Mouse (Mus musculus) stomach, embryonic 14.5 days (tissue): ENCODE data around the gene Maml3. TPM values are rescaled to one million over a fixed set of nuclear protein-coding genes. Genes with fewer than 3 reads are reported as not detected.
A peak's percentile ranks its signal among the peaks of the same experiment; 100 is the strongest.

Experiments used
- ATAC-seq: fragments of 200-750 bp; cut with Nextera tagmentation; 2 replicates; pipeline ENCODE4 v1.8.0; 2017; ENCODE audit warnings: low read depth, moderate TSS enrichment; ENCODE audit not compliant: insufficient number of reproducible peaks, insufficient read depth, low FRiP score
- H3K27ac ChIP-seq: fragments of 300-500 bp; sonication (generic); 2 replicates; pipeline ENCODE4 v1.5.1; 2014; ENCODE audit warnings: mild to moderate bottlenecking, low read length, moderate library complexity, mixed read lengths
- H3K27me3 ChIP-seq: fragments of 300-500 bp; sonication (generic); 2 replicates; pipeline ENCODE4 v1.6.1; 2014; ENCODE audit warnings: low read length, control low read depth, mixed read lengths; ENCODE audit not compliant: control insufficient read depth, insufficient read depth
- H3K36me3 ChIP-seq: fragments of 300-500 bp; sonication (generic); 2 replicates; pipeline ENCODE4 v1.6.1; 2014; ENCODE audit warnings: mild to moderate bottlenecking, control low read depth, low read length, moderate library complexity, mixed read lengths; ENCODE audit not compliant: control insufficient read depth, insufficient read depth
- H3K4me1 ChIP-seq: fragments of 300-500 bp; sonication (generic); 2 replicates; pipeline ENCODE4 v1.6.1; 2014; ENCODE audit warnings: low read length, control low read depth, mixed read lengths; ENCODE audit not compliant: control insufficient read depth, insufficient read depth
- H3K4me2 ChIP-seq: fragments of 300-500 bp; sonication (generic); replicated peaks from 2 replicates; pipeline ENCODE4 v1.6.1; 2014; ENCODE audit warnings: low read depth, low read length, control low read depth
- H3K4me3 ChIP-seq: fragments of 300-500 bp; sonication (generic); 2 replicates; pipeline ENCODE4 v1.5.1; 2014; ENCODE audit warnings: low read depth, low read length, control low read depth
- H3K9ac ChIP-seq: fragments of 300-500 bp; sonication (generic); replicated peaks from 2 replicates; pipeline ENCODE4 v1.6.1; 2014; ENCODE audit warnings: low read depth, mild to moderate bottlenecking, control low read depth, low read length, moderate library complexity, mixed read lengths
- H3K9me3 ChIP-seq: fragments of 300-500 bp; sonication (generic); 2 replicates; pipeline ENCODE4 v1.6.1; 2016; ENCODE audit warnings: low read depth, low read length, control low read depth; ENCODE audit not compliant: control insufficient read depth
- WGBS: fragments of 180-500 bp; shearing (Covaris S2); extraction: QIAGEN DNeasy Blood & Tissue Kit; methylation state at CpG from one replicate; pipeline ENCODE4 v1.1.7; 2014; 5-methylcytosine and 5-hydroxymethylcytosine counted together
- polyA plus RNA-seq: library from polyadenylated mRNA; unstranded; fragments of >200 nt; fragmentation: Nextera tagmentation; extraction: Ambion mirVana; gene quantifications from 2 replicates; pipeline ENCODE4 v1.2.1, GENCODE M21; 2014

Gene Maml3
- polyA plus RNA-seq, 1 experiment from 2014 or later: 9.3 TPM

DNA sequence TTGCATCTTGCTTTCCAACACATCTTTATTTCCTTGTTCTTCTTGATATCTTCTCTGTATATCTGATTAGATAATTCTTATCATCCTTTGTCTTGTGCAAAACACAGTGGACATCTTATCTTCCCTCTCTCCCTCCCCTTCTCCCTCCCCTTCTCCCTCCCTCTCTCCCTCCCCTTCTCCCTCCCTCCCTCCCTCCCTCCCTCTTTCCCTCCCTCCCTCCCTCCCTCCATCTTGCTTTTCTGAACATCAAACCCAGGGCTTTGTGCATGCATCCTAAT, 365.1 kb downstream of the Maml3 start:
- Histone ChIP-seq H3K4me3 (no peak overlapping the region), H3K4me2 (no peak overlapping the region), H3K27ac (no peak overlapping the region), H3K9ac (no peak overlapping the region), H3K4me1 (peaks cover 8% of the 10 kb centered on the region), H3K27me3 (no peaks in the 10 kb centered on the region), H3K36me3 (no peaks in the 10 kb centered on the region), H3K9me3 (no peaks in the 10 kb centered on the region)
- ATAC-seq: no peak

DNA sequence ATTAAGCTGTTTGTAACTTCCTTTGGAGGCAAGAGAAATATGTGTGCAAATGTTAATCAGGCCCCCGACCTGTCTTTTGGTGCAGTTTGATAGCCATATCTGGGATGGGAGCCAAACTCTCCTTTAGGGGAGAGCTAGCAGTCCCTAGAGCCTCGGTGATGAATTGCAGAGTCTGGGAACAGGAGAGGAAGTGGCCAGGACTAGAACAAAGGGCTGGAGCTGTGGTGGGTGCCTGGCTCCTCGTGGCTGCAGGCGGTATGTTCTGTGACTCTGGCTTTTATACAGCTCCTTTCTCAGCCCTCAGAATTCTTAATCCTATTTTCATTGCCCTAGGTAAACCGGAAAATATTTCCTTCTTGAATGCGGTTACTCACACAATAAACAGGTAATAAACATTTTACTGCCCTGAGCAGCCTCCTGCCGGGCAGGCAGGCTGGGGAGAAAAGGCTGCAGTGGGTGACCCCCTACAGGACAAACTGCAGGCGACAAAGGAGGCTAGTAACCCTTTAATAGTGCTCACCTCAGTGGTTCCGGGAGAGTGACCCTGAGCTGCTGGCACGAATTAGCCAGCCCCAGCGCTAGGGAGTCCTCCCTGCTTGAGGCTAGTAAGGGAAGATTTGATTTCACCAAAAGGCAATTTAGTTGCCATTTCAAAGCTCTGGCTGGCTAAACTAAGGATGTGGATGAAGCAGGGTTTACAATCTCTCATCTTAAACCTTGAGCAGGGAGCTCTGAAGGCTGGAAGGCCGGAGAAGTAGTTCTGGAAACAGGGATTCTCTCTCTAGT, 365.6 kb downstream of the Maml3 start:
- ATAC-seq: peak; percentile 83; the same call in 1 of the 2 replicates
- 13% methylated on average over 12 of the region's 12 CpGs for WGBS
- no peak overlapping the region for H3K4me2 ChIP-seq
- no peak overlapping the region for H3K4me3 ChIP-seq
- H3K9me3 ChIP-seq: no peaks in the 10 kb centered on the region
- 0 out of 2 replicates have a peak overlapping the region, but pooled peaks have one; percentile 33 for H3K27ac ChIP-seq
- no peak overlapping the region for H3K9ac ChIP-seq
- peaks cover 8% of the 10 kb centered on the region for H3K4me1 ChIP-seq
- no peaks in the 10 kb centered on the region for H3K27me3 ChIP-seq
- H3K36me3 ChIP-seq: no peaks in the 10 kb centered on the region

DNA sequence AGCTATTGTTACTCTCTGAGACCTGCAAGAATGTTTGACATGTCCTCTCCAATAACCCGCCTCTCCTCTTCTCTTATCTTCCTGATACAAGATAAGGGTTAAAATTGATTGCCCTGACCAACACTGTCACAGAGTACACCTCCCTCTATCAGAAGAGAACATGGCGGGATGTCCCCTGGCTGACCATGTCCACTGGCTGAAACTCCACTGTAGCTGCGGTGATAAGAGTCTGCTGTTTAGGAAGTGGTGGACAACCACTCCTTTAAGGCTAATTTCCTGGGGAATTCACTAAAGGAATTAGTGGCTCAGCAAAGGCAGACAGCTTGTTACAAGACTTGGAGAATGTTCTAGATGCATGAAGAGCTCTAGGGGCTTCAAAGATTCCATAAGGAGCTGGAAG, 371.2 kb downstream of the Maml3 start:
- WGBS: 73% methylated on average over 3 of the region's 3 CpGs
- H3K9me3 ChIP-seq: no peaks in the 10 kb centered on the region

DNA sequence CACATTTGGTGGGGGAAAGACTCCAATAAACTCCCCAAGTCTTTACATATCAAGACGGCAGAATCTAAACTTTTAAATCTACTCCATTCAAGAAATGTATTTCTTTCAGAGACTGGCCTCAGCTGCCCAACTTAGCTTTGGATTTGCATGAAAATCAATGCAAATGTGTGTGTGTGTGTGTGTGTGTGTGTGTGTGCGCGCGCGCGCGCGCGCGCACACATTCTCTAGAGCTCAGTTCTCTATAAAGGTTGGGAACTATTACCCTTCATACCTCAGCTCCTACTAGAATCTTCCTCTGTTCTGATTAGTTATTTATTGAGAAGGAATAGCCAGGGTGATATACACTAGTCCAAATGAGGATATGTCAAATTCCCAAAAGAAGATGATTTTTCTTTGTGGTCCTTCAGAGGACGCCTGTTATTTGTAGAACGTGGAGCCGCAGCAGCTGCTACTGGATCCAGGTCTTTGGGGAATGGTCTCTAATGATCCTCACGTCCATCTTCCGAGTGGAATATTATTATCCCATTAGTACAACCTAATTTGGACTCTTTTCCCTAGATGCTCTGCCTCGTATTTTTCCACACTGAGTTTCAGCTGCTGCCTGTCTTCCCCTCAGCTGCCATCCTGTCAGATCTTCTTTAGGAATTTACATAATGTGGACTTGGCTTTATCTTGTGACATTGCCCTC, 372.8 kb downstream of the Maml3 start:
- Histone ChIP-seq H3K9ac (no peak overlapping the region), H3K4me3 (no peak overlapping the region), H3K27me3 (no peaks in the 10 kb centered on the region), H3K36me3 (no peaks in the 10 kb centered on the region), H3K4me1 (peaks cover 4% of the 10 kb centered on the region; the same call in 1 of the 2 replicates), H3K9me3 (no peaks in the 10 kb centered on the region), H3K27ac (no peak overlapping the region; the same call in 1 of the 2 replicates), H3K4me2 (no peak overlapping the region)
- no peak for ATAC-seq
- WGBS: 84% methylated on average over 16 of the region's 16 CpGs

More for the DNA sequence above, 371.2 kb downstream of the Maml3 start:
- Histone ChIP-seq H3K4me3 (no peak overlapping the region), H3K9ac (no peak overlapping the region), H3K4me1 (no peaks in the 10 kb centered on the region), H3K27ac (no peak overlapping the region), H3K36me3 (no peaks in the 10 kb centered on the region), H3K4me2 (no peak overlapping the region), H3K27me3 (no peaks in the 10 kb centered on the region)
- no peak for ATAC-seq

DNA sequence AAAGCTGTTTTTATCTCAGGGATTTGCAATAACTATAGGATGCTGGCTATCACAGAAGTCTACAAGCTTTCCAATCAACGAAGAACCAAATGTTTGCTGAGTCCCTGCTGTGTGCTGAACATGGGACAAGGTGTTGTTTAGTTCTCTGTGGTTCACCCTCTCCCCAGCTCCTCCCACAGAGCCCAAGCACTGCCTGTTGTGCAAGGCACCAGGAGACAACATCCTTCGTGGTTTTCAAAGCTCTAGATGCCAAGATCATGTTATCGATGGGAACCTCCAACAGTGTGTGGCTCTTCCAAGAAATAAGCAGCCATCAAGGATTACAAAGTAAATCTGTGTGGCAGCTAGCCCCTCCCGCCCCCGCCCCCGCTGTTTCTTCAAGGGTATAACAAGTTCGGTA, 374.2 kb downstream of the Maml3 start:
- Histone ChIP-seq H3K27ac (no peak overlapping the region), H3K4me1 (peaks cover 4% of the 10 kb centered on the region; the same call in 1 of the 2 replicates), H3K27me3 (no peaks in the 10 kb centered on the region), H3K4me2 (no peak overlapping the region), H3K4me3 (no peak overlapping the region), H3K9ac (no peak overlapping the region), H3K9me3 (no peaks in the 10 kb centered on the region), H3K36me3 (no peaks in the 10 kb centered on the region)
- 88% methylated on average over 7 of the region's 7 CpGs for WGBS
- ATAC-seq: no peak

DNA sequence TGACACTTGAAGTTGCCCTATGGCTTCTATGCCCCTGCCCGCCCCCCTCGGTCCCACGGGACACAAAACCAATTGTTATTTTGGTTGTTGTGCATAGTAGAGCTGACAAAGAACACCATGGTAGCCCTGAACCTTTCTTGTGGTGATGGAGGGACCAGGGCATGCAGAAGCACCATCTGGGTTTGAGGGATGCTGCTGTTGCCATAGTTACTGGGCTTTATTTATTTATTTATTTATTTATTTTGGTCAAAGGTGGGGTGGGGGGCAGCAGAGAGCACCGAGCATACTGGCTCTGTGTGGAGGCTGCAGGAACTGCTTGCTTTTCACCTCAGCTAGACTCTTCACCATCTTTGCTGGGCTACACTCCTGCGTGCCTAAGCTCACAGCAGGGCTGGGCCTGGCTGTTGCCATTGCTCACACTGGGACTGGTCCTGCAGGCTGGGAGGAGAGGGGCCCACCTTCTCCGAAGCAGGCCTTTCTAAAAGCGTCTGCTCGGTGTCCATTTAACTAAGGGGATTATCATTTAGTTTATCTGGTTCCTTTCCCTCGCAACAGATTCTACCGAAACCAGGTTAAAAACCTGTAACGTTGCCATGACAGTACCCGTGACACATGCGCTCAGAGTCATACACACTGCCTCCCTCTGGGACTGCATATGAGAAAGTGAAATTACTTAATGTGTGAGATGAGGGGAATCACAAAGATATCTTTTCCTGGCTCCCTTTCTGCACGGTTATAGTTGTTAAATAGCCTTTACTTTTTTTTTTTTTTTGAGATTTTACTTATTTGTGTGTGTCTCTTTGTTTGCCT, 375.6 kb downstream of the Maml3 start:
- H3K9ac ChIP-seq: no peak overlapping the region
- no peak overlapping the region for H3K4me2 ChIP-seq
- ATAC-seq: peak; percentile 48; the same call in 1 of the 2 replicates
- H3K27me3 ChIP-seq: no peaks in the 10 kb centered on the region
- 73% methylated on average over 14 of the region's 14 CpGs for WGBS
- no peaks in the 10 kb centered on the region for H3K9me3 ChIP-seq
- peaks cover 4% of the 10 kb centered on the region; the same call in 1 of the 2 replicates for H3K4me1 ChIP-seq
- no peak overlapping the region for H3K4me3 ChIP-seq
- no peaks in the 10 kb centered on the region for H3K36me3 ChIP-seq
- no peak overlapping the region for H3K27ac ChIP-seq

DNA sequence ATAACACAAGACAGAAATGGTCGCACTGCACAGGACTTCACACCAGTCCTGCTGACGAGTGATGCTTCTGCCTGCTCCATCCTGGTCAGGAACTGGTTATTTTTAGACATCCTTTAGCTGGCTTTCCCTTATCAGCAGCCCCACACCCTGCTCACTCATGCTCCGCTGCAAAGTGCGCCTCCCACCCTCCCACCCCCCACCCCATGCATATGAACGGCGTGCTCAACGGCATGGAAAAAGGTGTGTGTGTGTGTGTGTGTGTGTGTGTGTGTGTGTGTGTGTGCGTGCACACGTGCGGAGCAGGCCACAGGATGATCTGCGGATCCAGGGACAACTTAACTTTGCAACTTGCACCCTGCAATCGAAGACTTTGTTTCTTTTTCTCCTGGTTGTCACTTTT, 376.4 kb downstream of the Maml3 start:
- no peak overlapping the region for H3K27ac ChIP-seq
- H3K36me3 ChIP-seq: no peaks in the 10 kb centered on the region
- WGBS: 60% methylated on average over 12 of the region's 12 CpGs
- H3K4me2 ChIP-seq: no peak overlapping the region
- peak; percentile 84; the same call in 1 of the 2 replicates for ATAC-seq
- H3K9me3 ChIP-seq: no peaks in the 10 kb centered on the region
- no peak overlapping the region for H3K4me3 ChIP-seq
- H3K27me3 ChIP-seq: no peaks in the 10 kb centered on the region
- H3K4me1 ChIP-seq: peaks cover 4% of the 10 kb centered on the region; the same call in 1 of the 2 replicates
- no peak overlapping the region for H3K9ac ChIP-seq

DNA sequence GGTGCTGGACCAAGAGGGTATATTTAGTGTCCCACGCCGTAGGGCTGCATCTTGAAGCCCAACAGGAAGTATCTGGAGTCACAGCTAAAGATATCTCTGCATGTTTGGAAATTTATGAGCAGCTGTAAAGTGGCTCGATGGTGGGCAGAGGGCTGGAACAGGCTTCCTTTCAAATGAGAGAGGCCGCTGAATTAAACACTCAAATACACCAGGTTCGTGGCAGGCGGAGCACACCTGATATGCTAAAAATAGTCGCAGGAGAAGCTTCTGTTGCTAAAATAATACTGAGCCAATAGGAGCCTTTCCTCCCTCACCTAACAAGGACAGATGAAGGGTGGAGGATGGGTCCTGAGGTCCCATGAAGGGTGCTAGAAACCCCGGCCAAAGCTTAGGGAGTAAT, 376.9 kb downstream of the Maml3 start:
- no peak overlapping the region for H3K27ac ChIP-seq
- H3K9me3 ChIP-seq: no peaks in the 10 kb centered on the region
- no peaks in the 10 kb centered on the region for H3K27me3 ChIP-seq
- H3K4me2 ChIP-seq: no peak overlapping the region
- no peak overlapping the region for H3K9ac ChIP-seq
- WGBS: 42% methylated on average over 8 of the region's 8 CpGs
- 0 out of 2 replicates have a peak, but pooled peaks have one; percentile 31 for ATAC-seq
- H3K4me3 ChIP-seq: no peak overlapping the region
- no peaks in the 10 kb centered on the region for H3K36me3 ChIP-seq
- H3K4me1 ChIP-seq: peaks cover 4% of the 10 kb centered on the region; the same call in 1 of the 2 replicates
